ENCODE assay signal across 19 mouse cellular contexts in the genomic region with DNA sequence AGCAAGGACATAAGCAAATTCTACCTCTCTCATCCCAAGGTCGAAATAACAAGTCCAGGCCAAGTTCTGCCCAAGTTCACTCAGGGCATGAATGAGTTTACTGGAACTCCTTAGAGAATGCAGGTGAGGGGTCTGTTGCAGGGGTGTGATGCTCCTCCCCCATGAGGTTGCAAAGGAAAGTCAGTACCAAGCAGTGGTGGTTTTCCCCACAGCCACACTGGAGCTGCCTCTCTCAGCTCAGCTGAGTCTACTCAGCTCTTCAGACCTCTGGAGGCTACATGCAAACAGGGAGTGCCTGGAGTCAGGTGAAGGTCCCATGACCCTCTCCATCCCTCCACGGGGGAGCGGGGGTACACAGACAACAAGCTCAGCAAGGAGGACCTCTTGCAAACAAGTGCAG.
DNase-seq lines count a peak whose midpoint lies in the region; ATAC-seq and TF ChIP-seq lines count a peak whose summit lies in the region.
"Had no signal": no experiment of that assay in that cellular context is flagged by ENCODE, and none has a peak within 500 bp of the region (broad histone marks: within the 10 kb centered on the region; RNA-seq: fewer than 3 reads in every experiment).

No protein-coding gene starts in this region.

- no peaks in the 10 kb centered on the region for H3K79me2 ChIP-seq in CH12.LX (replicated peaks; ENCODE audit: control insufficient read depth, extremely low read depth, insufficient read depth, poor library complexity, severe bottlenecking)

- ATAC-seq in forebrain, embryonic 11.5 days (replicated peaks; ENCODE audit: low FRiP score), result no peak
- no peak for ATAC-seq in embryonic facial prominence, embryonic 13.5 days (ENCODE audit: insufficient number of reproducible peaks, insufficient read depth, low FRiP score, low TSS enrichment, low read depth)
- ATAC-seq in forebrain, postnatal 0 days, result no peak
- ATAC-seq: intestine, postnatal 0 days; Patski had no signal

- in situ Hi-C loops in CH12.LX (cut with MboI; ENCODE audit: low pct_ligation_motif_present, low pct_unique_long_range_greater_than_20kb, low sequenced_read_pairs), result no loop called here

- no peak for TF ChIP-seq CTCF in CH12.LX (conservative IDR thresholded peaks at IDR 0.05 in 1 of 2, IDR thresholded peaks at IDR 0.05 in 1 of 2; ENCODE audit: low read depth in 2 of 2, low read length in 2 of 2)
- TF ChIP-seq CTCF in forebrain, postnatal 0 days (IDR thresholded peaks at IDR 0.05; ENCODE audit: low read depth), result no peak

- H3K9me3 ChIP-seq in forebrain, embryonic 10.5 days, result no peaks in the 10 kb centered on the region
- H3K9me3 ChIP-seq in forebrain, embryonic 11.5 days (ENCODE audit: control insufficient read depth, low read length), result no peaks in the 10 kb centered on the region
- no peaks in the 10 kb centered on the region for H3K9me3 ChIP-seq in CH12.LX (replicated peaks; ENCODE audit: low read length)
- H3K9me3 ChIP-seq in embryonic facial prominence, embryonic 13.5 days, result no peaks in the 10 kb centered on the region
- no peaks in the 10 kb centered on the region for H3K9me3 ChIP-seq in forebrain, postnatal 0 days (ENCODE audit: low read length)
- H3K9me3 ChIP-seq: heart, embryonic 12.5 days; limb, embryonic 12.5 days; liver, embryonic 13.5 days; lung, embryonic 15.5 days had no signal

- H3K9ac ChIP-seq in forebrain, embryonic 11.5 days (ENCODE audit: low read length), result no peak overlapping the region
- no peak overlapping the region for H3K9ac ChIP-seq in CH12.LX (ENCODE audit: insufficient read depth, low read depth)
- H3K9ac ChIP-seq in embryonic facial prominence, embryonic 13.5 days, result no peak overlapping the region
- no peak overlapping the region for H3K9ac ChIP-seq in forebrain, postnatal 0 days
- H3K9ac ChIP-seq: heart, embryonic 12.5 days; limb, embryonic 12.5 days; liver, embryonic 13.5 days; lung, embryonic 15.5 days had no signal

- H3K36me3 ChIP-seq in forebrain, embryonic 10.5 days (replicated peaks), result peaks cover 39% of the 10 kb centered on the region
- no peaks in the 10 kb centered on the region for H3K36me3 ChIP-seq in forebrain, embryonic 11.5 days (ENCODE audit: control insufficient read depth, insufficient read depth, low read length)
- peaks cover 45 to 79% of the 10 kb centered on the region in 2 experiments for H3K36me3 ChIP-seq in CH12.LX (replicated peaks in 1 of 2; ENCODE audit: control insufficient read depth in 1 of 2, insufficient read depth in 1 of 2, low read length in 1 of 2)
- H3K36me3 ChIP-seq in embryonic facial prominence, embryonic 13.5 days, result peaks cover 47% of the 10 kb centered on the region
- no peaks in the 10 kb centered on the region for H3K36me3 ChIP-seq in forebrain, postnatal 0 days (ENCODE audit: insufficient read depth)

- DNase-seq in forebrain, embryonic 10.5 days (ENCODE audit: extremely low spot score, low spot score), result no peak
- no peak for DNase-seq in forebrain, embryonic 11.5 days (ENCODE audit: low spot score)
- DNase-seq in CH12.LX (ENCODE audit: extremely low read depth), result peak; percentile 63
- no peak for DNase-seq in forebrain, postnatal 0 days
- DNase-seq in frontal cortex, postnatal 36 days (ENCODE audit: low spot score in 2 of 2), result no peak
- no peak for DNase-seq in kidney, postnatal 14 days
- no peak for DNase-seq in gastrocnemius, adult 18-20 months (ENCODE audit: low spot score)
- DNase-seq: adrenal gland, postnatal 36 days; cerebellum, postnatal 14 days; embryo, embryonic 11 days; liver, embryonic 13.5 days; right cerebral cortex, postnatal 4 days; thymus, postnatal 4 days had no signal

- TF ChIP-seq RAD21 in CH12.LX (IDR thresholded peaks at IDR 0.05; ENCODE audit: low read depth, low read length), result no peak

- no peak overlapping the region for H3K4me2 ChIP-seq in forebrain, embryonic 11.5 days (ENCODE audit: low read depth, low read length, severe bottlenecking)
- 0 out of 2 replicates have a peak overlapping the region, but pooled peaks have one; percentile 13 for H3K4me2 ChIP-seq in CH12.LX (ENCODE audit: insufficient read depth, low read depth, poor library complexity, severe bottlenecking)
- H3K4me2 ChIP-seq in embryonic facial prominence, embryonic 13.5 days, result no peak overlapping the region
- H3K4me2 ChIP-seq in forebrain, postnatal 0 days (ENCODE audit: low read depth), result no peak overlapping the region
- H3K4me2 ChIP-seq: heart, embryonic 12.5 days; limb, embryonic 12.5 days; liver, embryonic 13.5 days; lung, embryonic 15.5 days had no signal

- TF ChIP-seq POLR2A in CH12.LX (IDR thresholded peaks at IDR 0.05; ENCODE audit: low read depth, low read length), result no peak

- dilution Hi-C loops in CH12.LX (cut with MboI; ENCODE audit: extremely low pct_ligation_motif_present, extremely low pct_unique_long_range_greater_than_20kb, low sequenced_read_pairs), result no loop called here

- 80% methylated on average over 3 of the region's 3 CpGs for WGBS in forebrain, embryonic 10.5 days
- WGBS in forebrain, embryonic 11.5 days, result 80% methylated on average over 3 of the region's 3 CpGs
- 74% methylated on average over 3 of the region's 3 CpGs for WGBS in embryonic facial prominence, embryonic 13.5 days
- 69% methylated on average over 3 of the region's 3 CpGs for WGBS in forebrain, postnatal 0 days

- no peak for TF ChIP-seq EP300 in CH12.LX (IDR thresholded peaks at IDR 0.05; ENCODE audit: low read length)

- peak overlapping the region; percentile 57 for H3K27ac ChIP-seq in forebrain, embryonic 10.5 days
- H3K27ac ChIP-seq in forebrain, embryonic 11.5 days (ENCODE audit: low read depth, low read length), result no peak overlapping the region
- H3K27ac ChIP-seq in CH12.LX (ENCODE audit: insufficient read depth, low read depth), result peak overlapping the region; percentile 25
- H3K27ac ChIP-seq in embryonic facial prominence, embryonic 13.5 days, result peak overlapping the region; percentile 64; the same call in 1 of the 2 replicates
- H3K27ac ChIP-seq in forebrain, postnatal 0 days (ENCODE audit: low read depth, low read length), result 0 out of 2 replicates have a peak overlapping the region, but pooled peaks have one; percentile 0
- H3K27ac ChIP-seq: liver, embryonic 13.5 days; lung, embryonic 15.5 days had no signal

- no peak overlapping the region for H3K4me3 ChIP-seq in forebrain, embryonic 10.5 days
- H3K4me3 ChIP-seq in forebrain, embryonic 11.5 days (ENCODE audit: low read depth, low read length), result no peak overlapping the region
- no peak overlapping the region for H3K4me3 ChIP-seq in CH12.LX (replicated peaks in 1 of 3; ENCODE audit: low read depth in 2 of 3, low read length in 2 of 3, poor library complexity in 1 of 3)
- no peak overlapping the region for H3K4me3 ChIP-seq in embryonic facial prominence, embryonic 13.5 days
- no peak overlapping the region for H3K4me3 ChIP-seq in forebrain, postnatal 0 days (ENCODE audit: low read depth, low read length)
- H3K4me3 ChIP-seq: heart, embryonic 12.5 days; limb, embryonic 12.5 days; liver, embryonic 13.5 days; lung, embryonic 15.5 days had no signal

- H3K4me1 ChIP-seq in forebrain, embryonic 10.5 days, result peaks cover 35% of the 10 kb centered on the region
- H3K4me1 ChIP-seq in forebrain, embryonic 11.5 days (replicated peaks; ENCODE audit: control insufficient read depth, insufficient read depth, low read length), result peaks cover 5% of the 10 kb centered on the region; the same call in 1 of the 2 replicates
- peaks cover 21 to 71% of the 10 kb centered on the region in 2 experiments for H3K4me1 ChIP-seq in CH12.LX (ENCODE audit: control insufficient read depth in 1 of 2, insufficient read depth in 2 of 2)
- H3K4me1 ChIP-seq in embryonic facial prominence, embryonic 13.5 days, result peaks cover 45% of the 10 kb centered on the region
- peaks cover 4% of the 10 kb centered on the region; the same call in 1 of the 2 replicates for H3K4me1 ChIP-seq in forebrain, postnatal 0 days (ENCODE audit: insufficient read depth)
- H3K4me1 ChIP-seq: lung, embryonic 15.5 days had no signal

- no peaks in the 10 kb centered on the region for H3K27me3 ChIP-seq in forebrain, embryonic 10.5 days (ENCODE audit: poor library complexity, severe bottlenecking)
- H3K27me3 ChIP-seq in forebrain, embryonic 11.5 days (ENCODE audit: control insufficient read depth, insufficient read depth, low read length), result no peaks in the 10 kb centered on the region
- H3K27me3 ChIP-seq in CH12.LX (replicated peaks), result no peaks in the 10 kb centered on the region
- H3K27me3 ChIP-seq in embryonic facial prominence, embryonic 13.5 days, result no peaks in the 10 kb centered on the region
- H3K27me3 ChIP-seq in forebrain, postnatal 0 days (ENCODE audit: insufficient read depth, low read length), result no peaks in the 10 kb centered on the region
- H3K27me3 ChIP-seq: heart, embryonic 12.5 days; limb, embryonic 12.5 days; liver, embryonic 13.5 days; lung, embryonic 15.5 days; Patski had no signal

TF ChIP-seq in CH12.LX, 34 proteins besides CTCF, POLR2A, EP300 and RAD21:
- TF ChIP-seq SIN3A (IDR thresholded peaks at IDR 0.05; ENCODE audit: low read length) (peak; percentile 59; the same call in 1 of the 2 replicates), MAFK (IDR thresholded peaks at IDR 0.05; ENCODE audit: insufficient replicate concordance, low read length) (no peak), TCF12 (IDR thresholded peaks at IDR 0.05; ENCODE audit: low read depth, low read length) (peak; percentile 48; the same call in 1 of the 2 replicates), BHLHE40 (IDR thresholded peaks at IDR 0.05; ENCODE audit: low read depth, low read length) (no peak; the same call in 1 of the 2 replicates), UBTF (IDR thresholded peaks at IDR 0.05; ENCODE audit: low read depth, low read length) (no peak; the same call in 1 of the 2 replicates), USF1 (IDR thresholded peaks at IDR 0.05; ENCODE audit: low read depth, low read length) (no peak), ETS1 (conservative IDR thresholded peaks at IDR 0.05; ENCODE audit: low read depth, low read length) (peak; percentile 68; the same call in 1 of the 2 replicates), IRF4 (IDR thresholded peaks at IDR 0.05; ENCODE audit: low read depth, low read length) (0 out of 2 replicates have a peak, but pooled peaks have one; percentile 16)
TF ChIP-seq in CH12.LX: peak in this region for 4.
